Mouse (Mus musculus) G1E (cell line): ENCODE results near the gene Nup107. TPM values are rescaled to one million over a fixed set of nuclear protein-coding genes. Genes with fewer than 3 reads are reported as not detected.

Experiments
- ATAC-seq: 2 replicates; pipeline ENCODE4 v1.8.0; 2016; ENCODE audit warnings: mild to moderate bottlenecking; ENCODE audit not compliant: insufficient number of reproducible peaks, poor library complexity, low FRiP score, severe bottlenecking; ENCODE audit errors: extremely low read depth
- DNase-seq: peaks from one replicate; pipeline ENCODE4 v3.0.0; 2012; ENCODE audit warnings: low spot score
- H3K27me3 ChIP-seq: 2 replicates; pipeline ENCODE4 v1.6.1; 2012; ENCODE audit warnings: mild to moderate bottlenecking, low read length, inconsistent platforms; ENCODE audit not compliant: insufficient read depth
- H3K36me3 ChIP-seq: replicated peaks from 2 replicates; pipeline ENCODE3; 2012; ENCODE audit warnings: mild to moderate bottlenecking, inconsistent platforms
- H3K4me1 ChIP-seq: 2 replicates; pipeline ENCODE4 v1.6.1; 2012; ENCODE audit warnings: low read depth, low read length, inconsistent platforms, mixed read lengths; ENCODE audit not compliant: insufficient read depth
- H3K4me3 ChIP-seq: 2 replicates; pipeline ENCODE4 v1.5.1; 2012; ENCODE audit warnings: low read depth, mild to moderate bottlenecking, inconsistent platforms, low read length, moderate library complexity, mixed read lengths
- H3K9me3 ChIP-seq: replicated peaks from 2 replicates; pipeline ENCODE4 v1.6.1; 2012; ENCODE audit warnings: inconsistent platforms
- CTCF ChIP-seq: IDR thresholded peaks from 2 replicates; pipeline ENCODE4 v1.5.1; 2012; ENCODE audit warnings: low read depth, low read length, inconsistent platforms, mixed read lengths
- GATA1 ChIP-seq: IDR thresholded peaks from 2 replicates; pipeline ENCODE4 v1.6.1; 2012; ENCODE audit warnings: borderline replicate concordance, low read length, inconsistent platforms, mixed read lengths
- GATA2 ChIP-seq: IDR thresholded peaks from 2 replicates; pipeline ENCODE4 v1.6.1; 2012; ENCODE audit warnings: low read depth, low read length, inconsistent platforms, borderline replicate concordance
- POLR2AphosphoS5 ChIP-seq: IDR thresholded peaks from 2 replicates; pipeline ENCODE4 v1.6.1; 2012; ENCODE audit warnings: low read depth, low read length, inconsistent platforms; ENCODE audit not compliant: insufficient replicate concordance
- TAL1 ChIP-seq: conservative IDR thresholded peaks from 2 replicates; pipeline ENCODE4 v1.6.1; 2012; ENCODE audit warnings: low read depth, low read length, inconsistent platforms, mixed read lengths
- polyA plus RNA-seq: library from polyadenylated mRNA; stranded (reverse); fragments of >175 nt; gene quantifications from 2 replicates; pipeline ENCODE4 v1.2.3, GENCODE M21; 2012
- total RNA-seq, 2 experiments: library from RNA; stranded (forward) in 1 of 2; stranded (reverse) in 1 of 2; fragments of 200-1000 nt in 1 of 2; fragments of >200 nt in 1 of 2; fragmentation: Nextera tagmentation in 1 of 2; gene quantifications; 2 replicates each; pipeline ENCODE4 v1.2.3; 2014 to 2017

The Nup107 gene
- total and polyA plus RNA-seq, 3 experiments, result 59.9 to 144 (median 130) TPM

- Histone ChIP-seq H3K27me3 (no peaks in the 10 kb centered on the region), H3K4me3 (no peak overlapping the region), H3K4me1 (peaks cover 8% of the 10 kb centered on the region; the same call in 1 of the 2 replicates), H3K36me3 (peaks cover 92% of the 10 kb centered on the region), H3K9me3 (no peaks in the 10 kb centered on the region)
- no peak for ATAC-seq
- DNase-seq, result no peak
- TF ChIP-seq TAL1, result no peak
- TF ChIP-seq POLR2AphosphoS5, result no peak
- TF ChIP-seq GATA2, result no peak
- no peak for TF ChIP-seq CTCF
- TF ChIP-seq GATA1, result no peak
Observed at GRCm38 (mm10) chr10:117775401-117776144, 16.9 kb downstream of the Nup107 start.

GRCm38 (mm10) chr10:117774817-117775120 lies 17.7 kb downstream of the Nup107 start:
- DNase-seq (no peak), ATAC-seq (no peak)
- peaks cover 94% of the 10 kb centered on the region for H3K36me3 ChIP-seq
- no peaks in the 10 kb centered on the region for H3K9me3 ChIP-seq
- no peak overlapping the region for H3K4me3 ChIP-seq
- TF ChIP-seq TAL1, result no peak
- no peak for TF ChIP-seq GATA1
- TF ChIP-seq CTCF, result no peak
- no peak for TF ChIP-seq POLR2AphosphoS5
- no peak for TF ChIP-seq GATA2
- peaks cover 8% of the 10 kb centered on the region; the same call in 1 of the 2 replicates for H3K4me1 ChIP-seq
- H3K27me3 ChIP-seq, result no peaks in the 10 kb centered on the region

- Histone ChIP-seq H3K36me3 (peaks cover 94% of the 10 kb centered on the region), H3K9me3 (no peaks in the 10 kb centered on the region), H3K27me3 (no peaks in the 10 kb centered on the region), H3K4me1 (peaks cover 8% of the 10 kb centered on the region; the same call in 1 of the 2 replicates), H3K4me3 (no peak overlapping the region)
- ATAC-seq, result no peak
- TF ChIP-seq GATA2 (no peak), GATA1 (no peak), TAL1 (no peak), POLR2AphosphoS5 (no peak)
- DNase-seq, result no peak
Observed at GRCm38 (mm10) chr10:117774011-117774816, 18.3 kb downstream of the Nup107 start.

GRCm38 (mm10) chr10:117773106-117773720 lies 19.3 kb downstream of the Nup107 start:
- DNase-seq (no peak), ATAC-seq (no peak)
- Histone ChIP-seq H3K4me3 (no peak overlapping the region), H3K27me3 (no peaks in the 10 kb centered on the region), H3K9me3 (no peaks in the 10 kb centered on the region), H3K4me1 (peaks cover 8% of the 10 kb centered on the region; the same call in 1 of the 2 replicates), H3K36me3 (peaks cover 91% of the 10 kb centered on the region)
- no peak for TF ChIP-seq CTCF
- no peak for TF ChIP-seq GATA2
- TF ChIP-seq TAL1, result no peak
- no peak for TF ChIP-seq GATA1
- no peak for TF ChIP-seq POLR2AphosphoS5

GRCm38 (mm10) chr10:117772364-117773105 lies 20.0 kb downstream of the Nup107 start:
- H3K4me1 ChIP-seq, result peaks cover 8% of the 10 kb centered on the region; the same call in 1 of the 2 replicates
- ATAC-seq (no peak), DNase-seq (no peak)
- no peak for TF ChIP-seq CTCF
- TF ChIP-seq POLR2AphosphoS5, result no peak
- TF ChIP-seq GATA2, result no peak
- TF ChIP-seq TAL1, result no peak
- no peak for TF ChIP-seq GATA1
- H3K27me3 ChIP-seq, result no peaks in the 10 kb centered on the region
- H3K4me3 ChIP-seq, result no peak overlapping the region
- peaks cover 91% of the 10 kb centered on the region for H3K36me3 ChIP-seq
- no peaks in the 10 kb centered on the region for H3K9me3 ChIP-seq

- no peak for ATAC-seq
- no peak for DNase-seq
- H3K36me3 ChIP-seq, result peaks cover 92% of the 10 kb centered on the region
Observed at GRCm38 (mm10) chr10:117771131-117771510, 21.4 kb downstream of the Nup107 start.

More at GRCm38 (mm10) chr10:117771131-117771510, 21.4 kb downstream of the Nup107 start:
- Histone ChIP-seq H3K9me3 (no peaks in the 10 kb centered on the region), H3K4me3 (no peak overlapping the region), H3K4me1 (peaks cover 5% of the 10 kb centered on the region; the same call in 1 of the 2 replicates), H3K27me3 (no peaks in the 10 kb centered on the region)
- TF ChIP-seq TAL1, result no peak
- TF ChIP-seq GATA1, result no peak
- no peak for TF ChIP-seq POLR2AphosphoS5
- TF ChIP-seq CTCF, result no peak
- TF ChIP-seq GATA2, result no peak
